Mouse (Mus musculus) B cell, adult 62 days (primary cell): ENCODE measurements around the gene Pamr1. TPM values are rescaled to one million over a fixed set of nuclear protein-coding genes. Genes with fewer than 3 reads are reported as not detected.

Source experiments
- total RNA-seq: library from RNA; stranded (reverse); gene quantifications from 4 replicates; pipeline ENCODE4 v1.2.4, GENCODE M21; 2023

Gene Pamr1
- 0.72 to 2.8 TPM (median 0.93 TPM) in 4 replicates for total RNA-seq

GRCm38 (mm10) chr2:102549611-102550266 lies at the start of gene Pamr1:
Gene Pamr1, plus strand, starts transcription at chr2:102550012.

GRCm38 (mm10) chr2:102658163-102658660 lies 108.4 kb downstream of the Pamr1 start, which contains the start of gene Slc1a2:
Gene Slc1a2, plus strand, starts transcription at chr2:102658659.

Other genes starting within 250 kb of the Pamr1 start
- 52.7 to 62.7 TPM (median 55.8 TPM) in 4 replicates for gene Trim44, start 142.2 kb upstream of the Pamr1 start, total RNA-seq
- 0.22 to 0.29 TPM in 2 of 4 replicates, not detected in the others for gene Fjx1, start 97.5 kb upstream of the Pamr1 start, total RNA-seq
- 0.34 to 0.36 TPM in 2 of 4 replicates, not detected in the others for gene Slc1a2, start 108.6 kb downstream of the Pamr1 start, total RNA-seq